Comparison of ENCODE assay signal across 8 mouse cellular contexts in the genomic region with DNA sequence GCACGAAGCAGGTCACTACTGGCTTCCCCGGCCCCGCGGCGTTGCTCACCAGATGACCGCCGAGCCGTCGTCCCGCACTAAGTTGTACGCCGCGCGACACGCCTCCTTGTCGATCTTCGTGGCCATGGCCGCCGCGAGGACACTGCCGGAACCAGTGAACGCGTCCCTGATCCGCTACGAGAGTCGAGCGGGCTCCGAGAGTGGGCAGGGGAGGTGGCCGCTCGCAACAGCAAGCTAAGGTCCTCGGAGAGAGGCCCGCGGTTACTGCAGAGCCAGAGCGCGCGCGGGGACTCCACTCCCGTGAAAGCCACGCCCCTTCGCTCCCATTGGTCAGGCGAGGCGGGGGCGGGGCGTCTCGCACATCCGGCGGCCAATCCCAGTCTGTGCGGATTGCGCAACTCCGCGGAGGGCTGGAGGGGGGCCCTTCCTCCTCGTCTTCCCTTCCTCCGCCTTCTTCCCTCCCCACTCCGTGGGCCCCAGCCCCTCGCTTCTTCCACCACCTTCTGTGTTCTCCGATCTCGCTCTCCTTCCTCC. TPM values are rescaled to one million over a fixed set of nuclear protein-coding genes. Genes with fewer than 3 reads are reported as not detected.
DNase-seq lines count a peak whose midpoint lies in the region; ATAC-seq lines count a peak whose summit lies in the region.

Cotl1 (minus strand) TSS at position 270 of the 534 bp plus-strand sequence.

- peak; percentile 95 for ATAC-seq in hindbrain, embryonic 16.5 days

- peak within 1 kb of the TSS; percentile 66 for H3K4me2 ChIP-seq in hindbrain, embryonic 16.5 days (ENCODE audit: low read length)

- H3K4me3 ChIP-seq in hindbrain, embryonic 16.5 days (ENCODE audit: low read length) = peak within 1 kb of the TSS; percentile 91
- H3K4me3 ChIP-seq in macrophage (ENCODE audit: inconsistent target) = peak within 1 kb of the TSS; percentile 99

- peaks cover 50% of the 10 kb centered on the region for H3K79me2 ChIP-seq in macrophage (ENCODE audit: inconsistent target)

- under 1% methylated on average over 55 of the region's 57 CpGs for WGBS in hindbrain, embryonic 16.5 days
- under 1% methylated on average over 57 of the region's 57 CpGs for WGBS in macrophage (ENCODE audit: missing documents)

- no peaks in the 10 kb centered on the region for H3K36me3 ChIP-seq in hindbrain, embryonic 16.5 days (ENCODE audit: control insufficient read depth, insufficient read depth, low read length)
- H3K36me3 ChIP-seq in macrophage (ENCODE audit: inconsistent target) = peaks cover 7% of the 10 kb centered on the region

- H3K9ac ChIP-seq in hindbrain, embryonic 16.5 days (ENCODE audit: low read depth, low read length) = peak within 1 kb of the TSS; percentile 92

- peaks cover 40% of the 10 kb centered on the region for H3K4me1 ChIP-seq in hindbrain, embryonic 16.5 days (ENCODE audit: control insufficient read depth, insufficient read depth, low read depth, low read length)

- H3K27ac ChIP-seq in hindbrain, embryonic 16.5 days (ENCODE audit: low read depth, low read length) = peak within 1 kb of the TSS; percentile 83
- H3K27ac ChIP-seq in macrophage = peak within 1 kb of the TSS; percentile 94

- peak; percentile 96 for DNase-seq in T-cell, adult 2 months (ENCODE audit: low spot score)
- peak; percentile 98 for DNase-seq in cerebellum, postnatal 36 days
- peak; percentile 96 for DNase-seq in gastrocnemius, adult 18-20 months (ENCODE audit: low spot score)
- peak; percentile 97 to 98 for DNase-seq in left cerebral cortex, adult 18-20 months (ENCODE audit: low spot score in 2 of 2)
- peak; percentile 98 for DNase-seq in right cerebral cortex, adult 18-20 months
- DNase-seq in urinary bladder, postnatal 10 days (ENCODE audit: low spot score) = peak; percentile 89

- H3K27me3 ChIP-seq in hindbrain, embryonic 16.5 days (replicated peaks; ENCODE audit: control insufficient read depth, insufficient read depth, low read length) = no peaks in the 10 kb centered on the region

- no peaks in the 10 kb centered on the region for H3K9me3 ChIP-seq in hindbrain, embryonic 16.5 days (ENCODE audit: control insufficient read depth, low read length)

RNA-seq across cellular contexts. Expression of gene Cotl1, which starts in this region (rescaled TPM):
- total RNA-seq in gastrocnemius, adult 18-20 months (2021) = 1 to 10 TPM; 4.7 to 6.0 TPM
- polyA plus RNA-seq in hindbrain, embryonic 16.5 days (2015; fragmentation: Nextera tagmentation; extraction: Ambion mirVana) = 112 and 127 TPM in 2 replicates
- 10 to 100 TPM; 67.0 to 69.6 TPM for total RNA-seq in left cerebral cortex, adult 18-20 months (2021)
- 100 to 1,000 TPM in 1 of 26 experiments, 10 to 100 TPM in 24, 1 to 10 TPM in 1; 9.6 to 147 (median 49.2) TPM for total RNA-seq in macrophage (2018; cell fraction: chromatin; rRNA removed)
- total RNA-seq in macrophage (2018; cell fraction: cytosol; rRNA removed) = 100 to 1,000 TPM; 588 to 806 (median 705) TPM
- total RNA-seq in macrophage (2018; cell fraction: nucleus; rRNA removed) = 100 to 1,000 TPM in 24 of 26 experiments, 10 to 100 TPM in 2; 50.1 to 383 (median 147) TPM
- polyA plus RNA-seq in macrophage (2018) = 407 to 941 TPM (median 598 TPM) in 3 replicates

Comparison
In these comparisons a context has a peak if more than half of its experiments do, and no peak if none do; other contexts are left out.
1. Peak in every context shown above with its lines: DNase-seq, ATAC-seq, H3K4me3 ChIP-seq and H3K27ac ChIP-seq.
2. RNA of gene Cotl1 (total RNA-seq): 67.0 to 69.6 TPM in left cerebral cortex, adult 18-20 months; 4.7 to 6.0 TPM in gastrocnemius, adult 18-20 months; every median in the first group is over 4 times any median in the second.